Mouse (Mus musculus) E14TG2a.4 (cell line): ENCODE data around the gene Ntm.

Source experiments
- CTCF ChIP-seq: conservative IDR thresholded peaks from 2 replicates; pipeline ENCODE4 v1.5.1; 2014; ENCODE audit warnings: low read length
- NANOG ChIP-seq: IDR thresholded peaks from 2 replicates; pipeline ENCODE4 v1.6.1; 2014; ENCODE audit warnings: borderline replicate concordance, low read length, mixed read lengths
- POU5F1 ChIP-seq: IDR thresholded peaks from 2 replicates; pipeline ENCODE4 v1.6.1; 2014; ENCODE audit warnings: low read length, borderline replicate concordance

DNA sequence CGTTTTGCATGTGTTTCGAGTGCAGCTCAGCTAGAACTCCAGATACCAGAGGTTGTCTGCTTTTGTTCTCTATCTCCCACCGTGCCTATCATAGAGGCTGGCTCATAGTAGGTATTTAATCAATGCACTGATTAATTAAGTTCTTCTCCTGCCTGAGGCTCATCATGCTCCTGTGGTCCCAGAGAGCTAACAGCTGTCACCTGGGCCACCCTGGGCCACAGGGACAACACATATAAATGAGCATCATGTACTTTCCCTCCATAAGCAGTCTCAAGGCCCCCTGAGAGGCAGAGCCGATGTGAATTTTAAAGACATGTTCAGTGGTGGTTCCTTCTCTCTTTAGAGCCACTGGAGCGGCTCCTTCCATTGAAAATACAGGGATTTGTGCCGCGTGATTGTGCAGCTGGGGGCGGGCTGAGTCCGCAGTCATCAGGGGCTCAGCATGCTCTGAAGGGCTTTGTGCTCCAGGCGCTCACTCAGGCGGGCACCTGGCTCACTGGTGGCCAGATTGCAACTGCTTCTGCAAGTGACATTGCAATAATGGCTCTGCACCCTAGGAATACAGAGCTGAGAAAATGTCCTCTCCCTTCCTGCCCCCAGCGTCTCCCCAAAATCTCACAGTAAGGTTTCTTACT is 160.8 kb downstream of the Ntm start:
- TF ChIP-seq CTCF (no peak), NANOG (no peak), POU5F1 (no peak)
